Mouse (Mus musculus): ENCODE measurements around the gene Gm10715. TPM values are rescaled to one million over a fixed set of nuclear protein-coding genes. Genes with fewer than 3 reads are reported as not detected.
A peak's percentile ranks its signal among the peaks of the same experiment; 100 is the strongest.
"Not testable (repeated sequence)": the region's sequence is repeated elsewhere in the genome, so short reads cannot be mapped to it uniquely, and the experiment has no call there.

Gm10715 gene
- total and polyA plus RNA-seq, 3 experiments: not detected

- not testable (repeated sequence) for H3K27ac ChIP-seq (ENCODE audit: control insufficient read depth, low read depth, low read length); H3K36me3 ChIP-seq (ENCODE audit: control insufficient read depth in 1 of 2, insufficient read depth in 2 of 2, low read length in 2 of 2); H3K9ac ChIP-seq (ENCODE audit: control insufficient read depth, low read depth, low read length, poor library complexity, severe bottlenecking); H3K4me3 ChIP-seq (ENCODE audit: control insufficient read depth in 1 of 2, insufficient read depth in 1 of 2, low read depth in 2 of 2, low read length in 2 of 2); H3K27me3 ChIP-seq (ENCODE audit: control insufficient read depth in 1 of 2, insufficient read depth in 2 of 2, low read length in 2 of 2); H3K9me3 ChIP-seq (replicated peaks; ENCODE audit: insufficient read depth, low read length); H3K4me1 ChIP-seq (ENCODE audit: control insufficient read depth in 1 of 2, insufficient read depth in 2 of 2, low read length in 2 of 2); H3K79me2 ChIP-seq (ENCODE audit: control insufficient read depth, insufficient read depth, low read length, poor library complexity)
- peak; percentile 49 for DNase-seq (ENCODE audit: low read depth, low spot score)
Observed at GRCm38 (mm10) chr9:3038161-3038560, 1.5 kb downstream of the Gm10715 start.

Other genes starting within 250 kb of the Gm10715 start
- not detected in 2 replicates for gene Gm10722, start 36.0 kb upstream of the Gm10715 start, total RNA-seq (2012; rRNA removed)
- gene Gm10722, start 36.0 kb upstream of the Gm10715 start, polyA plus RNA-seq (2012; ENCODE audit: insufficient read depth in 1 of 2, insufficient read length in 2 of 2, low read depth in 1 of 2, low replicate concordance in 2 of 2, missing spikeins in 1 of 2): not detected
- gene Gm11168, start 33.5 kb upstream of the Gm10715 start, total RNA-seq (2012; rRNA removed): 0.31 and 0.52 TPM in 2 replicates
- not detected for gene Gm11168, start 33.5 kb upstream of the Gm10715 start, polyA plus RNA-seq (2012; ENCODE audit: insufficient read depth in 1 of 2, insufficient read length in 2 of 2, low read depth in 1 of 2, low replicate concordance in 2 of 2, missing spikeins in 1 of 2)
- gene Gm10721, start 23.7 kb upstream of the Gm10715 start, total RNA-seq (2012; rRNA removed): 0.27 TPM in 1 of 2 replicates, not detected in the other
- not detected for gene Gm10721, start 23.7 kb upstream of the Gm10715 start, polyA plus RNA-seq (2012; ENCODE audit: insufficient read depth in 1 of 2, insufficient read length in 2 of 2, low read depth in 1 of 2, low replicate concordance in 2 of 2, missing spikeins in 1 of 2)
- not detected in 2 replicates for gene Gm10720, start 21.2 kb upstream of the Gm10715 start, total RNA-seq (2012; rRNA removed)
- not detected for gene Gm10720, start 21.2 kb upstream of the Gm10715 start, polyA plus RNA-seq (2012; ENCODE audit: insufficient read depth in 1 of 2, insufficient read length in 2 of 2, low read depth in 1 of 2, low replicate concordance in 2 of 2, missing spikeins in 1 of 2)
- 2.1 and 2.4 TPM in 2 replicates for gene Gm10719, start 19.5 kb upstream of the Gm10715 start, total RNA-seq (2012; rRNA removed)
- gene Gm10719, start 19.5 kb upstream of the Gm10715 start, polyA plus RNA-seq (2012; ENCODE audit: insufficient read depth in 1 of 2, insufficient read length in 2 of 2, low read depth in 1 of 2, low replicate concordance in 2 of 2, missing spikeins in 1 of 2): under 1 TPM in 1 of 2 experiments, not detected in 1; 0.18 TPM
- 2.3 and 2.6 TPM in 2 replicates for gene Gm10718, start 13.3 kb upstream of the Gm10715 start, total RNA-seq (2012; rRNA removed)
- gene Gm10718, start 13.3 kb upstream of the Gm10715 start, polyA plus RNA-seq (2012; ENCODE audit: insufficient read depth in 1 of 2, insufficient read length in 2 of 2, low read depth in 1 of 2, low replicate concordance in 2 of 2, missing spikeins in 1 of 2): not detected
- 0.19 and 0.46 TPM in 2 replicates for gene Gm10717, start 11.5 kb upstream of the Gm10715 start, total RNA-seq (2012; rRNA removed)
- under 1 TPM in 1 of 2 experiments, not detected in 1; 0.33 TPM for gene Gm10717, start 11.5 kb upstream of the Gm10715 start, polyA plus RNA-seq (2012; ENCODE audit: insufficient read depth in 1 of 2, insufficient read length in 2 of 2, low read depth in 1 of 2, low replicate concordance in 2 of 2, missing spikeins in 1 of 2)
- gene Gm17535, start 2.3 kb upstream of the Gm10715 start, total RNA-seq (2012; rRNA removed): not detected in 2 replicates
- not detected for gene Gm17535, start 2.3 kb upstream of the Gm10715 start, polyA plus RNA-seq (2012; ENCODE audit: insufficient read depth in 1 of 2, insufficient read length in 2 of 2, low read depth in 1 of 2, low replicate concordance in 2 of 2, missing spikeins in 1 of 2)

Measured in MEL (cell line).